Mouse (Mus musculus) frontal cortex, postnatal 25 days (tissue): ENCODE data around the gene Setd4.
A peak's percentile ranks its signal among the peaks of the same experiment; 100 is the strongest.

ENCODE experiments used
- DNase-seq, 2 experiments: peaks; one replicate each; pipeline ENCODE4 v3.0.0; 2022; ENCODE audit warnings: low spot score in 2 of 2

Setd4 gene

GRCm38 (mm10) chr16:93592711-93593110 is 11.2 kb downstream of the Setd4 start:
- DNase-seq: no peak

DNA sequence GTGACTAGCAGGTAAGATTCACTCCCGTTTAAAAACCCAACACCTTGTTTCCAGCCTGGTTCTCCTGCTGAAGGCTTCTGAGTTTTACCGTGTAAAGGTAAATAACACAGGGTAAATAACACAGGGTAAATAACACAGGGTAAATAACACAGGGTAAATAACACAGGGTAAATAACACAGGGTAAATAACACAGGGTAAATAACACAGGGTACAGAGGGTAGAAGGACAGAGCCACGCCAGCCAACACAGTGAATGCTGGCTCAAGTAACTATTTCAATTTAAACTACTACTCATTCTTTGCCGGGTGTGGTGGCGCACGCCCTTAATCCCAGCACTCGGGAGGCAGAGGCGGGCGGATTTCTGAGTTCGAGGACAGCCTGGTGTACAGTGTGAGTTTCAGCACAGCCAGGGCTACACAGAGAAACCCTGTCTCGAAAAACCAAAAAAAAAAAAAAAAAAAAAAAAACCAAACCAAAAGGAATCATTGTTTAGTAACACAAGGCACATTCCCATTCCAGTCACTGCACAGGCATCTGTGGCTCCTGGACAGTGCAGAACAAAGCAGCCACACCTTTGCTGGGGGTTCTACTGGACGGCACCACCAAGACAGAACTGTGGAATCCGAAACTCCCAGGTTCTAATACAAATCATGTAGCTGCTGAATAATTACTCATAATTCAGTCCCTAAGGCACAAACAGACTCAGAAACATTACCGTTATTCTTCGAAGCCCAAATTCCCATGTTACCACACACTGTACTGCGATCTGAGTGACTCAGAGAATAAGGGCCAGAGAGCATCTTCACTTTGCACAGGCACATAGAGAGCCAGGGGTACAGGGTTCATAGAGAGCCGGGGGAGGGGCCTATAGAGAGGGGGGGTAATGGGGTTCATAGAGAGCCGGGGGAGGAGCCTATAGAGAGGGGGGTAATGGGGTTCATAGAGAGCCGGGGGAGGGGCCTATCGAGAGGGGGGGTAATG is 12.1 kb downstream of the Setd4 start:
- DNase-seq: no peak

DNA sequence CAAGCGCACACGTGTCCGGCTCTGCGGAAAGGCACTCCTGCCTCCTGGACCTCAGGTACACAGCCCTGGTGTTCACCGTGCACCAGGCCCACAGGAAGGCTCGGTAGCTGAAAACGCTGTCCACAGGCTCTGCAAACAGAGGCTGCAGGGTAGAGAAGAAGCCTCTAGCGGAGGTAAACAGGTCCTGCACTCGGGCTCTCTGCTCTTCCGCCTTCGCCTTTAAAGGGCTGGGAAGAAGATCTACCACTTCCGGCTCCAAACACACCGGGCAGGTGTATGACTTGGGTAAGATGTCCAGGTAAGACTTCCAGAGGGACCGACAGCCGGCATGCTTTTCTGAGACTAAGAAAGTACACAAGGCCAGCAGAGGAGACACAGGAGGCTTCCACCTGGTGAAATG is 12.9 kb downstream of the Setd4 start:
- DNase-seq: no peak

- no peak for DNase-seq
Observed at GRCm38 (mm10) chr16:93588281-93588680, 15.6 kb downstream of the Setd4 start.

DNA sequence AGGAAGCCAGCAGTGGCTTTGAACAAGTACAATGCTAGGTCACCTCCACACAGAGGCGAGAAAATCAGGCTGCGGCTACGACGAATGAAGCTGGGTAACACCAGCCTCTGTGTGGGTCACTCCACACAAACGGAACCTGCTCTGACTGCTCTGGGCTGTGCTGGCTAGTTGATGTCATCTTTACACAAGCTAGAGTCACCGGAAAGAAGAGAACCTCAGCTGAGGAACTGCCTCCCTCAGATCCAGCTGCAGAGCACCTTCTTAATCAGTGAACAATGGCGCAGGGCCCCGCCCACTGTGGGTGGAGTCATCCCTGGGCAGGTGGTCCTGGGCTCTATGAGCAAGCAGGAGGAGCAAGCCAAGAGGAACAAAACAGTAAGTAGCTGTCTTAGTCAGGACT is 17.5 kb downstream of the Setd4 start:
- no peak for DNase-seq

DNA sequence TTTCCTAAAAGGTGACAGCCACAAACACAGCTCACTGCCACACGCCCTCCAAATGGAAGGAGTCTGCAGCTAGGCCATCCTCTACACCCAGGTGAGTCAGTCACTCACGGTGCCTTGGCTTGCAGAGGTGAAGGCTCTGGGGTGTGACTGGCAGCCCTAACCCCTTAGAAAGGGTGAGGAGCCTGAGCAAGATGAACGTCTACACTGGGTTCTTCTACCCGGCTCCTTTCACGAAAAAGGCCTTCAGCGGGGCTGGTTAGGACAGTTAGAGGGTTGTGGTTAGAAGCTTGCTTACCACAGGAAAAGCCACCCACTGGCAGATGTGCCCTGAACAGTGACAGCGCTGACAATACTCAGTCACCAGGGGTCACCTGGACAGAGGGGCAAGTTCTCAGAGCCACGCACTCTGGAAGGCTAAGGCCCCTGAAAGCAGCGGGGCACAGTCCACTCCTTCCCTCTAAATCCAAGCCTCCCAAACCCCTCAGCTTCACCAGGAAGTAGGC is 18.1 kb downstream of the Setd4 start:
- DNase-seq: no peak

DNA sequence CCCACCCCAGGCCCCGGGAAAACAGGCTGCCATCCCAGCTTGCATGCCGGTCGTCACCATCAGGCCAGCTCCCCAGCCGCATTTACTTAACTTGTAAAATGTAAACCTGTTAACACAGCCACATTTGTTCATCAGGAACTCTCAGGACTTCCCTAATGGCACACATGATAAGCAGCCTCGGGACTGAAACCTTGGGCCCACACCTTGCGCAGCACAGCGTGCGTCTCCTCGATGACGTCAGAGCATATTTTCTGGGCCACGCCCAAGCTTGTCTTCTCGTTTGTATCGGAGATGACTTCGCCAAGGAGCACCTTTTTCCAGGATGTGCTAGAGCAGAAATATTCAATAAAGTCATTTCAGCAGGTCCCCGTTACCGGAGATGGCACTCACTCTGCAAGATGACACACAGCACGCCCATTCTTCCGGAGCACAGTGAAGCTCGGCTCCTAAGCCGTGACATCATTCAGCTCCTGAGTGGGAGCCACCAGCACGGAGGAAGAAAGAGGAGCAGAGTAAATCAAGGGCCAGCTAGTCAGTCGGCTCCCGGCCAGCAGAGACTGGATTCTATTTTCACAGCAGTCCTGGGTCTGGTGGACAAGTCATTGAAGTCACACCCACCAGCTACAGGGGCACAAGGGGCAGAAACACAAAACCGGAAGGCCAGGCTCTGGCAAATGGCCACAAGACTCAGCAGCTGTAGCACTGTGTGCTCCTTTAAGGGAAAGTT is 18.7 kb downstream of the Setd4 start:
- DNase-seq: no peak

DNA sequence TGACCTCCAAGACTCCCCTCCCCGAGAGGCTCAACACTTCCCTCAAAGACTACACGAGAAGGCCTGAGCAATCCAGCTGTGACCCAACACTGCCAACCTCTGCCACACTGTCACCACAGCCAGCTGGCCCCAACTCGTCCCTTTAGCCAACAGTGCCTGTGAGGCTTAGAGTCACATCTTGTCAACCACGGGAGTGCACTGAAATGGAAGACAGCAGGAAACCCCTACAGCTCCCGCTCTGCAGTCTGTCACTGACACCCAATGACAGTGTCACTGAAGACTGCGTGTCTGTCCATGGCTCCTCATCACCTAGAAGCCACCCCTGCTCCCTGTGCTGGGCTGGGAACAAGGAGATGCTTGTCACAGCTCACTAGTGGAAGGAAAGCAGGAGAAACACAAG is 22.7 kb downstream of the Setd4 start:
- DNase-seq: no peak

- no peak for DNase-seq
Observed at GRCm38 (mm10) chr16:93578346-93579005, 25.4 kb downstream of the Setd4 start.

DNA sequence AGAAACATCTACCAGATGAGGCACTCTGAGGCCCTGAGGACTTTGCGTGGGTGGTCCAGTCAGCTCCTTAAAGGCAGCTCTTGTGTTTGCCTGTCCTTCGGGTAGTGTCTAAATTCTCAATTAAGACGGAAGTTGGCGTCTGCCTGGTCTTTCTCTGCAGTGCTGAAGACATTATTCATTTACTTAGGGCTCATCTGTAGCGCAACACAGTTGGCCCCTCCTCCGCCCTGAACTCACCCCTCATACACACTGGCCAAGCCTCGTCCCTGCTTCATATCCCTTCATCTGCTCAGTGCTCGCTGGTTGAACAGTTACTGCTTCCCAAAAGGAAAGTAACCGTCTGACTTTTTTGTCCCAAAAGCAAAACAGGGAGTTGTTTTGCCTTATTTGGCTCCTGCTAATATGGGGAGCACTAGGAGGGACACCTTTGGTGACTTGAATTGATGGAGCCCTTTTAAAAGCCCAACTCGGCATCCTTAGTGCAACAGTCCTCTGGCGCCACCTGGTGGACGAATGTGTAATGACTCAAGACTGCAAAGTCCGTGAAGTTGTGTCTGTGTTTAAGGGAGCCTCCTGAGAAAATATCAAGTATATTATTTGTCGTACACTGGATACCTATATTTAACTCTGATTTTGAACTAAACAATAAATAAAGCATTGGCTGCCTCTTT is 27.3 kb downstream of the Setd4 start:
- DNase-seq: peak; percentile 82 to 88

DNA sequence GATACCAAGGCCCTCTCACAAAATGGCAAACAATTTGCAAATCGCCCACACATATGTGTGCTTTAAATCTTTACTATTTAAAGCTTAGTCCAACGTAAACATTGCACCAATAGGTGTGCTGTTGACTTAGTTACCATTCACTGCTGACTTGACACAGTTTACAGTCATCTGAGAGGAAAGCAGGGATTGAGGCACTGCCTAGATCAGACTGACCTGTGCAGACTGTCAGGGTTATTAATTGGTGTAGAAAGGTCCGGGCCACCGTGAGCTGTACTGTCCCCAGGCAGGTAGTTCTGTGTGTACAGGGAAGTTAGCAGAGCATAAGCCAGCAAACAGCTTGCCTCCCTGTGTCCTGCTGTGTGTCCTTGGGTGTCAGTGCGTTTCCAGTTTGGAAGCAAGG is 28.3 kb downstream of the Setd4 start:
- no peak for DNase-seq

DNA sequence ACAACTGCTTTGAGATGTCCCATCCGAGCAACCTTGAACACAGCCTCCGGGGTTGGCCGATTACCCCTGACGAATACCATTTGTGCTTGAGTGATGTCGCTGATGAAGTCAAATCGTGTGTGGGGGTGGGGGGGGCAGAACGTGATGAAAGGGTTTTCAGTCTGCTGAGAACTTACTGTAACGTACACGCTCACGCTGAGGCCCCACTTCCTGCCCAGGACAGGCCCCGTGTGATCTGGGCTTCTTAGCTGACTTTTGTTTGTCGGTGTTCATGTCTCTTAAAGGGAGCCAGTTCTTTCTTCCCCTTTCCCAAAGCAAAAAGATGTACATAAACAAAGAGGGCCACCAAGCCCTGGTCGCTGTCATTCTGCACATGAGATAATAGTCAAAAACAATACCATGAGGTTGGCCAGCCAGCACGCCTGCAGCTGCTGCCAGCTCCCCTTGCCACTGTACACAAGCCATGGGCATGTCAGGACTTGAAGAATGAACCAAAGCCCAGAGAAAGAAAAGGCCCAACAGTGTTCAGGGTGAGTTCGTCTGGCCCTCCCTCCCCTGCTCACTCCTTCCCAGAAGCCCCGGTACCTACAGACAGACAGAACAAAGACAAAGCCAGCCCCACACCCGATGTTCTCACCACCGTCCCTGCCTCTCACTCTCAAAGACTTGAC is 29.2 kb downstream of the Setd4 start:
- DNase-seq: no peak

DNA sequence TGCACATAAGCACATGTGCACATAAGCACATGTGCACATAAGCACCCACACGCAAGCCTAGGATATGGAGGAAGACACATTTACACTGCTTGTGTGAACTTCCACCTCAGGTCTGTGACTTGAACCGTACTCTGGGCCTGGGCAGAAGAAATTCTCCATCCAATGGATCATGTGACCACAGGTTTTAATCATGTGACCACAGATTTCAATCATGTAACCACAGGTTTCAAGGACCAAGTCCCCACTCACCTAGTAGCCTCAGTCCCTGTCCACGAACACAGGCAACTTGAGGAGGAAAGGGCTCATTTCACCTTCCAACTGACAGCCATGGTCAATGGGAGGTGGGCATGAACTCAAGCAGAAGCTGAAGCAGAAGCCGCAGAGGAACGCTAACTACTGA is 30.4 kb downstream of the Setd4 start:
- no peak for DNase-seq

- DNase-seq: no peak
Observed at GRCm38 (mm10) chr16:93572383-93572782, 31.5 kb downstream of the Setd4 start.

DNA sequence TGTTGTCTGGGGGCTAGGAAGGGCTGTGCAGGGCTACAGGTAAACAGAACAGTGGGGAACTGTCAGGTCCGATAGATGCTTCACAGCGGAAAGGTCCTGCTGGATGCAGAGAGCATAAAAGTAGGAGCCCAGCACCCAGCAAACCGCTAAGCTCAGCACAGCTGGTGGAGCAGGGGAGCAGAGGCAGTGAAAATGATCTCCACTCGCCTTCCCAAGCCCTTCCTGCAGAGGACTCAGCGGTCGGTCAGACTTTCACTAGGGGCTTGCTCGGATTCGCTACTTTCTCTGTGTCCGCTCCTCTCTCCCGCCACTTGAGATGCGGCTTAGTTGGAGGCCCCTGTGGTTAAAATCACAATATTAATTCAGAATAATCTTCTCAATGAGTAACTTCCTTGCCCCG is 45.4 kb downstream of the Setd4 start:
- no peak for DNase-seq

DNA sequence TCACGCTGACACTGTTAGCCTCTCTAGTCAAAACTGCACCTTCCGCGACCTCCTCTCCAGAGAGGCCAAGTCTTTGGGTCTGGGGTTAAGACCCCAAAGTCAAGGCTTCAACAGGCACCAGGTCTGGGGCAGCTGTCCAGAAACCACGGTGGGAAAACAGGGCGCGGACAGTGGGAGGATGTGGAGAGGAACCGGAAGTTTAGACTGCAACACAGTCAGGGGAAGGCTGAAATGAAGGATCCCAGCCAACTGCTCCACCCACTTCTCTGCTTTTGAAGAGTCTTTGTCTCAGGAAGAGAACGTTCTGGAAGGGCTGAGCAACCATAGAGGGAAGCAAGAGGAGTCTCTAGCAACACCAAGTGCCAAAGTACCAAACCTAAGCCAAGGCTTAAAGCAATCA is 46.2 kb downstream of the Setd4 start:
- no peak for DNase-seq

GRCm38 (mm10) chr16:93552686-93553513 is 51.0 kb downstream of the Setd4 start:
- no peak for DNase-seq

GRCm38 (mm10) chr16:93549287-93549686 is 54.6 kb downstream of the Setd4 start:
- DNase-seq: no peak

DNA sequence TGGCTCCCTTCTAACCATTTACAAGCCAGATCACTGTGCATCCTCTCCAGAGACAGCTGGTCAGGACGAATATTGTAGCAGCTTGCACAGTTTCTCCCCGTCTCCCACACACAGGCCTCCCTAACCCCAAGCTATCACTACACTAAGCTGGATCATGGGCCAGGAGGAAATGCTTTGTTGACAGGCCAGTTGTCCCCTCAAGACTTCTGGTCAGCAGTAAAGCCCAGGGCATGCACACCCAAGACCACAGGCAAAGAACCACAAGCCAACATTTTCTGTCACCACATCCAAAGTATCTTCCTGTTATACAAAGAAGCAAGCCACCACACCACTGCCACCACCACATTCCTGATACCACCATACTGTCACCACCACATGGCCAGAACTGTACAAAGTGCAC is 55.8 kb downstream of the Setd4 start:
- DNase-seq: no peak

DNA sequence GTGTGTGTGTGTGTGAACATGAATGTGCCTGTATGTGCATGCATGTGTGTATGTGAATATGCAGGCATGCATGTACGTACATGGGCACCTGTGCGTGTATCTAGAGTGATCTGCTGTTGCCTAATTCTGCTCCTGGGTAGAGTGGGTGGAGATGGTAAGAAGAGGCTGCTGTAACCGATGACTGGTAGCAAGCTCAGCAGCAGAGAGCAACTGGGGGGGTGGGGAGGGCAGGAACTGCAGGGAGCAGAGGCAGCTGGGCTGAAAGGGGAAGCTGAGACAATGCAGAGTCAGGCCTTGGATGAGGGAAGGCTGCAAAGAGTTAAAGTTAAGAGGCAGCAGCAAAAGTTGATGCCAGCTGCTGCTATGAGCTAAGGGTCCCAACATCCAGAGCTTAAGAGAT is 56.7 kb downstream of the Setd4 start:
- no peak for DNase-seq
